Mouse (Mus musculus) adrenal gland, postnatal 4 days (tissue): Measurements from ENCODE around the gene Lyst. TPM values are rescaled to one million over a fixed set of nuclear protein-coding genes. Genes with fewer than 3 reads are reported as not detected.
"Not testable (repeated sequence)": the region's sequence is repeated elsewhere in the genome, so short reads cannot be mapped to it uniquely, and the experiment has no call there.

Experiments used
- DNase-seq, 2 experiments: peaks; one replicate each; pipeline ENCODE4 v3.0.0; 2021 to 2022; ENCODE audit warnings: low spot score in 2 of 2, mixed read lengths in 2 of 2
- total RNA-seq, 2 experiments: library from RNA; stranded (reverse); gene quantifications; 2 replicates each; pipeline ENCODE4 v1.2.3; 2021

The Lyst gene
- total RNA-seq, 2 experiments from 2014 or later, result 35.4 to 35.8 TPM

DNA sequence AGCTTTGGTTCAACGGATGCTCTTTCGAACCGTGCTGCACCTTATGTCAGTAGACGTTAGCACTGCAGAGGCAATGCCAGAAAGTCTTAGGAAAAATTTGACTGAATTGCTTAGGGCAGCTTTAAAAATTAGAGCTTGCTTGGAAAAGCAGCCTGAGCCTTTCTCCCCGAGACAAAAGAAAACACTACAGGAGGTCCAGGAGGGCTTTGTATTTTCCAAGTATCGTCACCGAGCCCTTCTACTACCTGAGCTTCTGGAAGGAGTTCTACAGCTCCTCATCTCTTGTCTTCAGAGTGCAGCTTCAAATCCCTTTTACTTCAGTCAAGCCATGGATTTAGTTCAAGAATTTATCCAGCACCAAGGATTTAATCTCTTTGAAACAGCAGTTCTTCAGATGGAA is 44.5 kb downstream of the Lyst start:
- DNase-seq, result no peak

DNA sequence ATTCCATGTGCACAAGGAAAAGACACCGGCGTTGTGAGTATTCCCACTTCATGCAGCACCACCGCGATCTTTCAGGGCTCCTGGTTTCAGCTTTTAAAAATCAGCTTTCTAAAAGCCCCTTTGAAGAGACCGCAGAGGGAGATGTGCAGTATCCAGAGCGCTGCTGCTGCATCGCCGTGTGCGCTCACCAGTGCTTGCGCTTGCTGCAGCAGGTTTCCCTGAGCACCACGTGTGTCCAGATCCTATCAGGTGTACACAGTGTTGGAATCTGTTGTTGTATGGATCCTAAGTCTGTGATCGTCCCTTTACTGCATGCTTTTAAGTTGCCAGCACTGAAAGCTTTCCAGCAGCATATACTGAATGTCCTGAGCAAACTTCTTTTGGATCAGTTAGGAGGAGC is 45.0 kb downstream of the Lyst start:
- no peak for DNase-seq

DNA sequence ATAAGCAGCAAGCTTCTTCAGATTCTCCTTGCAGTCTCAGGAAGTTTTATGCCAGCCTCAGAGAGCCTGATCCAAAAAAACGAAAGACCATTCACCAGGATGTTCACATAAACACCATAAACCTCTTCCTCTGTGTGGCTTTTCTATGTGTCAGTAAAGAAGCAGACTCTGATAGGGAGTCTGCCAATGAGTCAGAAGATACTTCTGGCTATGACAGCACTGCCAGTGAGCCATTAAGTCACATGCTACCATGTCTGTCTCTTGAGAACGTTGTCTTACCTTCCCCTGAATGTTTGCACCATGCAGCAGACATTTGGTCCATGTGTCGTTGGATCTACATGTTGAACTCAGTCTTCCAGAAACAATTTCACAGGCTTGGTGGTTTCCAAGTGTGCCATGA is 47.4 kb downstream of the Lyst start:
- no peak for DNase-seq

DNA sequence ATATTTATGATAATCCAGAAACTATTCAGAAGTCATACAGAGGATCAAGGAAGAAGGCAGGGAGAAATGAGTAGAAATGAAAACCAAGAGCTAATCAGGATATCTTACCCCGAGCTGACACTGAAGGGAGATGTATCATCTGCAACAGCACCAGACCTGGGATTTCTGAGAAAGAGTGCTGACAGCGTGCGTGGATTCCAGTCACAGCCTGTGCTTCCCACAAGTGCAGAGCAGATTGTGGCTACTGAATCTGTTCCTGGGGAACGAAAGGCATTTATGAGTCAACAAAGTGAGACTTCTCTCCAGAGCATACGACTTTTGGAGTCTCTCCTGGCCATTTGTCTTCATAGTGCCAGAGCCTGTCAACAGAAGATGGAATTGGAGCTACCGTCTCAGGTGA is 47.8 kb downstream of the Lyst start:
- no peak for DNase-seq

DNA sequence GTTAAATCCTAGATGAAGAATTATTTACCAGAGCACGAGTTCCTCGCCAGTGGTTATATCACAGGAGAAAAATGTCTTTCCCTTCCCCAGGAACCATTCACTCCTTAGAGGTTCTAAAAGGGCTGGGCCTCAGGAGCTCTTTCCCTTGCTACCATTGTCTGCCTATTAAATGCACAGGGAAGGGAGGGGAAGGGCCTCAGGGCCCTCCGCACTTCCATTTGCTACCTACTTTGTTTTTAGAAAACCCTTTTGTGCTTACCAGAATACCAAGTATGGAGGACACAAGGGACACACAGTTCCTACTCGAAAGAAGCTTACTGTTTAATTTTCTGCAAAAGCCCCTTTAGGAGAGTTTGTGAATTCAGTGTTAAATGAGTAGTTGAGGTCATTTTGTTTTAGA is 48.5 kb downstream of the Lyst start:
- no peak for DNase-seq

DNA sequence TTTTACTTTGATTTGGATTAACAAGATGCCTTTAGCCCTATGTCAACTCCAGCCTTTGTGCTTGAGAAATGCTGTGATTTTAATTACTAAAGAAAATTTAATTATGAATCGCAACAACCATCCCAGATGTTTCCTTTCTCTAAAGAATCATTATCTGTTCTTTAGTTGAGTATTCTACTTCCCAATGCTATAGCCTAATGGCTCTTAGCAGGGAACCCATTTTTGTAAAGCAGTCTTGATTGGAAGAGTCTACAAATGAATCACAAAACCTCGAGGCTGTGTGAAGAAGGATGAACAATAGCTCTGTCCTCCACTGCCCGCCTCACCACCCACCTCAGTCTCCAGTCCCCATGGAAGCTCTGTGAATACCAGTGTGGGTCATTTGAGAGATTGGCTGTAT is 57.1 kb downstream of the Lyst start:
- no peak for DNase-seq

DNA sequence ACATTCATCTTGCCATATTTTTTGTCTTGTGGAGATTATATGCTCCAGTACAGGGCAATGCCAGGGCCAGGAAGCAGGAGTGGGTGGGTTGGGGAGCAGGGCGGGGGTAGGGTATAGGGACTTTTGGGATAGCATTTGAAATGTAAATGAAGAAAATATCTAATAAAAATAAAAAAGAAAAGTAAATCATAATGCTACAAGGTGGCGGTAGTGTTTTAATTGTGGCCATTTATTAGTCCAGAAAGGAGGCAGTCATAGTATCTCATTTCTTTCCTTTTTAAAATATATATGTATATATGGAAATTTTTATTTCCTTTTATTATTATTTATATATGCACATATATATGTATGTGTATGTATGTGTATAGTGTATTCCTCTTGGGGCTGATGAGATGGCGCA is 65.3 kb downstream of the Lyst start:
- DNase-seq, result no peak

DNA sequence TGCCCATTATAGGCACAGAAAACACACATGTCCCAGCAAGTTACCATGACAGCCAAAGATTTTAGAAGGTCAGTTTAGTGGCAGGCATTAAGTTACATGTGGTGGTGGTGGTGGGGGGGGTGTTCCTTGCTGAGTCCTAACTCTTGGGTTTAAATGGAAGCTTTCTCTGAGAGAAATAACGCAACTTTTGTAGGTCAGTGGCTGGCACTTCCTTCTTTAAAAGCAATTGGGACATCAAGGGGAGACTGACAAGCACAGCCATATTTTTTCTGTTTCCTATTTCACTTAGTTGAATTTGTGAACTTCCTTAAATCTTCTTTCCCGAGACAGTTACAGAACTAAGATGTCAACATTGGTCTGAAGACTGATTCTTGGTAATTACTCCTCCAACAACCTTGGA is 75.9 kb downstream of the Lyst start:
- not testable (repeated sequence) for DNase-seq

DNA sequence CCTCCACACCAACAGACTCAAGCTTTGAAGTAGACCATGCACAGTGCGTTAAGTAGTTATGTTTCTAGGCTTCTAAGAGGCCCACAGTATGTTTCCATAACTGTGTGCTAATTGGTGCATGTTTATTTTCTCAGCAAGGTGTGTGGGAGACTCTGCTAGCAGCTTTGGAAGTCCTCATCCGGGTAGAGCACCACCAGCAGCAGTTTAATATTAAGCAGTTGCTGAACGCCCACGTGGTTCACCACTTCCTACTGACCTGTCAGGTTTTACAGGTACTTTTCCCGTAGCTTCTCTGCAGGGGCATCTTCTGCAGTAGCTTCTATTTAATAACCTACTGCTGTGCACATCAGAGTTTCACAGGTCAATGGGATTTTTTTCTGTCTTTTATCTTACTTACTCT is 80.5 kb downstream of the Lyst start:
- DNase-seq, result no peak

DNA sequence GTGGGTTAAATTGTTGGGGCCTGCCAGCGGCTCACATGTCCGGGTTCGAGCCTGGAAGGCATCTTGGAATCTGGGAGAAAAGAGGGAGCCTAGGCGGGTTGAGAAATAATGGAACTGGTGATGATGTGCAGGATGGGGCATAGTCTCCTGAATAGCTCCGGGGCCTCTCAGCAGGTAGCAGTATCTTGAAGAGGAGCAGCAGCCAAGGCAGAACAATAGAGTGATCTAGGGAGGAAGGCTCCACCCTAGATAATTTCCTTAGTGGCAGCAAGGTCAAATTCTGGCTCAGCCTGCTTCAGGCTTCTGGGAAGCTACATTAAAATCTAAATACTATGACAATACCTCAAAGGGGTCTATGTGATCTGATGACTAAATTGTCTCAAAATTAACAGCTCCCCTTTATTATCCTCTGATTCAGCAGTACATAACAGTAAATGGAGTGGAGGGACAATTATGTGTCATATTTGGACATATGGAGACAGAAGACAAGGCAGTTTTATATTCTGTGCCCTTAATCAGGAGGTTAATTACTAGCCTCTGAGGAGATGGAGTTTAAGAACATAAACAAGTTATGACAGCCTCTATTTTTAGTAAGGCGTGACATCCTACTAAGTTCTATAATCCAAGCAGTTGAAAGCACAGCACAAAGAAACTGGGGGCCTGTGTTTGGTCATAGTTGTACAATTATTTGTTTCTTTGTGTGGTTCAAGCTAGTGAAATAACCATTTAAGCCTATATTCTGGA is 81.6 kb downstream of the Lyst start:
- DNase-seq, result no peak

DNA sequence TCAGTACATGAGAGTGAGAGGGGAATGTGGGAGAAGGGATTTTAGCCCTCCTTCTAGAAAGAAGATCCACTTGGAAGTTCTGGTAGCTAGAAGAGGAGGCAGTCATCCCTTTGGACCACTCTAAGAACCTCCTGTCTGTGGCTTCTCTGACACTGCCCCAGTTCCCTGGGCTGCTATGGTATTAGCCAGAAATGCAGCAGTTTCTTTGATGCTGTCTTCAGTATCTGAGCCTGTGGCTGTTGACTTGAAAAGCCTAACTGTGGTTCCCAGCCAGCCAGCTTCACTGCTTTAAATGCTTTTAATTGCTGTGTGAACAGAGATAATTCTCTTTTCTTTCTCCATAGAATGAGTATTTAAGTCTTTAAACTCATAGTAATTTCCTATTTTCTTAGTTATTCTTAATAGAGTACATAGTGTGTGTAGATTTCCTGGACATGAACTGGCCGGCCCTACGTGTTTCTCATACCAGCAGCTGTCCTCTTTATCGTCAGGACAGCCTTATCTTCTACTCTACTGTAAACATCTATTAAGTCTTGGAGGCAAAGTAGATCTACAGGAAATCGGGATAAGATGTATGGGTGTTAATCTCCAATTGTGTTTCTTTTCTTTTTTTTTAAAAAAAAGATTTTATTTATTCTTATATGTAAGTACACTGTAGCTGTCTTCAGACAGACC is 84.6 kb downstream of the Lyst start:
- DNase-seq, result no peak

DNA sequence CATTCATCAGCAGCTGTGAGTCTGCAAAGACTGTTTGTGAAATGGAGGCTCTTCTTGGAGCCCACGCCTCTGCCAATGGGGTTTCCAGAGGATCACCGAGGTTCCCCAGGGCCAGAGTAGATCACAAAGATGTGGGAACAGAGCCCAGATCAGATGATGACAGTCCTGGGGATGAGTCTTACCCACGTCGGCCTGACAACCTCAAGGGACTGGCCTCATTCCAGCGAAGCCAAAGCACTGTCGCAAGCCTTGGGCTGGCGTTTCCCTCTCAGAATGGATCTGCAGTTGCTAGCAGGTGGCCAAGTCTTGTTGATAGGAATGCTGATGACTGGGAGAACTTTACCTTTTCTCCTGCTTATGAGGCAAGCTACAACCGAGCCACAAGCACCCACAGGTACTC is 87.7 kb downstream of the Lyst start:
- no peak for DNase-seq

DNA sequence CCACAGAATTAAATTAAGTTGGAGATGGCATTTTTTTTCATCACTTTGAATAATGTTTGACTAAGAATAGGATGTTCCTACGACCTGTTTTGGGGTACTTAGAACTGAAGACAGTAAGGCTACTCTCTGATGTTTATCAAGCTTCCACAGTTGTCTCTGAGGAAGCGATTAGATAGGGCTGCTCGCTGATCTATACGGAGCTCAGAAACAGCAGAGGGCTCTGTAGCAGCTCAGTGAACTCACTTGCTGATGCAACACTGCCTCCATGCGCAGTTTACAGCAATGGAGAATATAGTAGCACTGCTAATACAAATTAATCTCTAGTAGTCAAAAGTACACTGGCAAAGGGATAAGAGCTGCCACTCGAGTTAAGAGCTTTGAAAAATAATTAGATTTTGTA is 91.4 kb downstream of the Lyst start:
- DNase-seq, result no peak

DNA sequence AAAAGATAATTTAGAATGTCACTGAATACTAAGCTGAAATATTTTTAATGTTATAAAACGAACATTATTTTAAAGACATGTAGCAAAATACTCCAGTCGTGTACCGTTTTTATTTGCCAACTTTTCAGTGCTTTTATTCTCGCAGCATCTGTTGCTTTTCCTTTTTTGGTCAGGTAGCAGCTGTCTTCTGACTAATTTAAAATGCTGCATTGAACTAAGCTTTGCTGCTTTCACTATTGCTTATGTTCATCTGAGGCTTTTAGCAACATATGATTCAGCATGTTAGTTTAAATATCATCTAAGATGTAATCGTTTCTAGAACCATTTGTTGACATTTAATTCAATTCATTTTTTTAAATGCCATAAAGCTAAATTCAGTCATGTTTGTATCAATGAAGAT is 113.3 kb downstream of the Lyst start:
- DNase-seq, result no peak

DNA sequence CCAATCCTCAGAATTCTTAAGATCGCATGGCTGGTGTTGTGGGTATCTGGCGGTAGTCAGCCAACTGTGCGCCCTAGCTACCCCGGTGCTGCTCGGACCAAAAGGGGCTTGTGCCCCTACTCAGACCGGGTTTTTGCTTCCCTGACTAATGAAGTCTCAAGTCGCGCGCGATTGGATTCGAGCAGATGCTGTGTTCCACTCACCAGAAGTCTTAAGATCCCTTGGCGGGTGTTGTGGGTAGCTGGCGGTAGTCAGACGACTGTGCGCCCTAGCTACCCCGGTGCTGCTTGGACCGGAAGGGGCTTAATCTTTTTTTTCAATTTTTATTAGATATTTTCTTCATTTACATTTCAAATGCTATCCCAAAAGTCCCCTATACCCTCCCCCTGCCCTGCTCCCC is 131.2 kb downstream of the Lyst start:
- DNase-seq, result not testable (repeated sequence)

DNA sequence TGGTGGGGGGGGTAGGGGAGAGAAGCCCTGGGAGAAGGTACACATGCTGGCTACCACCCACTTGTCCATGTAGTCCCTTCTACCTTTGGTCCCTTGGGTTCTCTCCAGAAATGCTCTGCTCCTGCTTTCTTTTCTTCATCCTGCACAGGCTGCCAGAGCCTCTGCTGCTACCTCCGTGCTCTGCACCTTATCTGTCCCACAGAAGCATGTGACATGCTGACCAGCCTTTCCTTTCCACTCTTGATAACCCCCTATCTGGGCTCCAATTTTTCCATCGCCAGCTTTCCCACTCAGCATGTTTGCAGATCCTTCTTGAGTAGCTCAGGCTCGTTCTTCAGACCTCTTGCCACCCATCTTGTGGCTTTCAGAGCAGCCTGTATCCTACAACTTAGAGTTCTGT is 133.1 kb downstream of the Lyst start:
- no peak for DNase-seq

DNA sequence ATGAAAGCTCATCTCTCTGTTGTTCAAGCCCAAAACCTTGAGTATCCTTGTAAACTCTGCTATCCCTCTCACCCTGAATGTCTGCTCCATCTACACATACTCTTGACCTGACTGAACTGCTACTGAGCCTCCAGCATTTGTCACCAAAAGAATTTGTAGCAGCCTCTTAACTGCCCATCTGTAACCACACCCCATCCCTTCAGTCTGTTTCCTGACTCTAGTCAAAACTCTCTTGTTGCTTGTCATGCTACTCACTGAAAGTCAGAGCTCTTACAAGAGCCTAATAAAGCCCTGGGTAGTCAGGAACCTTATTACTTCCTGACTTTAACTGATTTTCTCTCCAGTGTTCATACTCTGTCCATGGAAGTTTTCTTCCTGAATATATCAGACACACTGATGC is 133.6 kb downstream of the Lyst start:
- no peak for DNase-seq

DNA sequence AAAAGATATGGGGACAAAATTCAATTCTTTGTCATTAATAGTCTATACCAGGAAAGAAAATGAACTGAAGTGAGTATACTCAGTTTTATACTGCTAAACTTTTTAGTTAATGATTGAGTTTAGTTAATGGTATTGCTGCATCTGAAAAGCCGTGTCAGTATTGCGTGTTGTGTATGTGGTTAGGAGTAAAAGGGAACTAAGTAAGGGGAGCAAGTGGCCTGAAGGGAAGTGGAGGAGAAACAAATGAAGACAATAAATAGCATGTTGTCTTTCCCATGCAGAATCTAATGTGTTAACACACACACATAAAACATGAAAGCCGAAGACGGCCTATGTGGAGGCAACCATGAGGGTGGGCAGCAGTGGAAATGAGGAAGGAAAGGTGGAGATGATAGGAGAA is 149.0 kb downstream of the Lyst start:
- no peak for DNase-seq

DNA sequence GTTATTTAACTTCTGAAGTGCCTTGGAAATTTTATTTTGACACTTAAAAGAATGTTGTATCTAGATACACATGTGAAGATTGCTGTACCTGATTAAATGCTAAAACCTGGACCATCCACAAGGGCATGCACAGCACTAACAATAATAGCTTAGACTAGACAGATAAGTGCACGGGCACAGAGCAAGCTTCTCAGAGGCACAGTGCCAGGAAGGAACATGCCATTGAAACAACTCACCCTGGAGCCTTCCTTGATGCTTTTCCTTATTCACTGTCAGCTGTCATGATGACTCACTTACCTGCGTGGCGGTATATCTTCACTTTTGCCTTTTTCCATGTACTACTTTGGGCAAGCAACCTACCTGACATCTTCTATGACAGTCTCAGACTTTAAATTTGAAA is 155.7 kb downstream of the Lyst start:
- DNase-seq, result no peak

DNA sequence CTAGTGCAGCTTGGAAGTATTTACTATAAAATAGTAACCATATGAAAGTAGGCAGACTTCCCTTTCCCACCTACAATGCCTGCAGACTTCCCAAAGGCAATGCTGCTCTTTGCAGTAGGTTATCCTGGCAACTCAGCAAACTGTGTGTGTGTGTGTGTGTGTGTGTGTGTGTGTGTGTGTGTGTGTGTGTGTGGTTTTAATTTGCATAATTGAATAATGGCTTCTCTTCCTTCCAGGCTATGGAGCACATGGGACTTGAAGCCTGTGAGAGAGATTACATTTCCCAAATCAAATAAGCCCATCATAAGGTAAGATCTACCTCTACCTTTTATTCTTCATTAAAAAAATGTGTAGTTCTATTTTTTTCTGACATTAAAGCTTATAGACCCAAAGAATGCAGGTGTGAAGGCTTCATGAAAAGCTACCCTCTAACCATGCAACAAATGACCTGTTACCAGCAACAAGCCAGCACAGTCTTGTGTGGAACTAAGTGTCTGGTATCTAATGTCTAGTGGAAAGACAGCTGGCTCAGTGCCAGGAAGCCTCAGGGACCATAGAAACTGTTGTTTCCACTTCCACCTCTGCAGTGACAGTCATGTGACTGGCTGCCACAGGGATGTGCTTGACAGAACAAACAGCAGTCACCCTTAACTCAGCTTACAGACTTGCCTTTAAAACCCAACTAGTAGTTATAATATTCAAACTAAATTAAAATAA is 185.7 kb downstream of the Lyst start:
- no peak for DNase-seq

DNA sequence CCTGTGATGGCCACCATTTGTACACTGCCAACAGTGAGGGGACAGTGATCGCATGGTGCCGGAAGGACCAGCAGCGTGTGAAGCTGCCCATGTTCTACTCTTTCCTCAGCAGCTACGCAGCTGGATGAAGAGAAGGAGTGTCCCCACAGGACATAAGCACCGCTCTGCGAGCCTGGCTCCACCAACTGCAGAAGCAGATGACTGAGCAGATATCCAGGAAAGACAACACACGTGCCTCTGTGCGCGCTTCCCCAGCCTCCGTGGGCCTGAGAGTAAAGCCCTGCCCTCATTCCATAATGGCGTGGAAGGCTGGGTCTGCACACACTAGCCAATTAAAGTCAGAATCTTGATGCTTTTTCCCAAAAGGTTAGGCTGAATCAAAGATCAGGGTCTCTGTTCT is 186.9 kb downstream of the Lyst start:
- no peak for DNase-seq

DNA sequence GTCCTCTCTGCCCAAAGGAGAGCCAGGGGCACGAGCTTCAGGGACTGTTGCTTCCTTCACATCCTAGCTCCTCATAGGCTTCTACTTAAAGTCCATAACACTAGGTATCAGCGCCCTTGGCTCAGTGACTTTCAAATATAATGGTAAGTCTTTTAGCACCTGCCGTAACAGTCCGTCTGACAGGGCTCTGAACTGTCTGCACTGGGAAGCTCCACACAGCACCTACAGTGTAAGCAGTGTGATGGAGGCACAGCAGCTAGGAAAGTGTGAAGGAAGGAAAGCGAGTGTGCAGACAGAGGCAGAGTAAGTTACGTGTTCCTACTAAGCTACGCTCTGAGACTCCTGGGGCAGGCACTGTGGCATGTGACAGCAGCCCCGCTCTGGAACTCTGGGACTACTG is 187.5 kb downstream of the Lyst start:
- no peak for DNase-seq
